24 mouse cellular contexts compared by ENCODE assay signal in genomic region chr12:110426417-110427010, GRCm38 (mm10).
"Had no signal": no experiment of that assay in that cellular context is flagged by ENCODE, and none has a peak within 500 bp of the region (broad histone marks: within the 10 kb centered on the region; RNA-seq: fewer than 3 reads in every experiment).

No protein-coding gene starts in this region.

- ATAC-seq: inflammation-experienced regulatory T-cells, adult 6 months; intestine, embryonic 16.5 days; liver, postnatal 0 days had no signal

- H3K27me3 ChIP-seq: limb, embryonic 12.5 days; neural tube, embryonic 12.5 days; neural tube, embryonic 15.5 days had no signal

- H3K4me3 ChIP-seq: limb, embryonic 12.5 days; limb, embryonic 15.5 days; midbrain, embryonic 10.5 days; neural tube, embryonic 12.5 days; neural tube, embryonic 15.5 days had no signal

- DNase-seq: kidney, adult 18-20 months; kidney, adult 9 months; kidney, postnatal 14 days; kidney, postnatal 4 days; left cerebral cortex, postnatal 4 days; liver, postnatal 0 days; lung, postnatal 36 days; midbrain, embryonic 14.5 days; right cerebral cortex, adult 18-20 months; right cerebral cortex, postnatal 14 days; right cerebral cortex, postnatal 4 days; thymus, adult 2 months; thymus, postnatal 14 days; thymus, postnatal 4 days had no signal

- H3K9ac ChIP-seq: limb, embryonic 12.5 days; limb, embryonic 15.5 days; liver, embryonic 14.5 days; liver, postnatal 0 days; neural tube, embryonic 12.5 days; neural tube, embryonic 15.5 days had no signal

- H3K27ac ChIP-seq: limb, embryonic 12.5 days; limb, embryonic 15.5 days; liver, embryonic 14.5 days; midbrain, embryonic 10.5 days; neural tube, embryonic 12.5 days; neural tube, embryonic 15.5 days; stomach, postnatal 0 days had no signal

- H3K36me3 ChIP-seq: limb, embryonic 12.5 days; limb, embryonic 15.5 days; midbrain, embryonic 10.5 days; neural tube, embryonic 12.5 days; neural tube, embryonic 15.5 days had no signal

- H3K9me3 ChIP-seq: limb, embryonic 12.5 days; limb, embryonic 15.5 days; midbrain, embryonic 10.5 days; neural tube, embryonic 12.5 days; neural tube, embryonic 15.5 days had no signal

- H3K4me1 ChIP-seq: limb, embryonic 12.5 days; limb, embryonic 15.5 days; neural tube, embryonic 12.5 days; neural tube, embryonic 15.5 days had no signal

- H3K4me2 ChIP-seq: limb, embryonic 12.5 days; limb, embryonic 15.5 days; liver, embryonic 11.5 days; neural tube, embryonic 12.5 days; neural tube, embryonic 15.5 days had no signal
